Mouse (Mus musculus) ES-E14 (cell line): ENCODE results near the gene 2310039H08Rik. TPM values are rescaled to one million over a fixed set of nuclear protein-coding genes. Genes with fewer than 3 reads are reported as not detected.

Experiments used
- DNase-seq: peaks from one replicate; pipeline ENCODE4 v3.0.0-alpha.2; 2013; ENCODE audit warnings: low read depth, low spot score
- H3K27ac ChIP-seq: 2 replicates; pipeline ENCODE4 v1.5.1; 2012; ENCODE audit warnings: low read depth, mild to moderate bottlenecking, low read length, moderate library complexity, mixed read lengths; ENCODE audit not compliant: poor library complexity, insufficient read depth, severe bottlenecking
- H3K36me3 ChIP-seq: 2 replicates; pipeline ENCODE4 v1.6.1; 2012; ENCODE audit warnings: mild to moderate bottlenecking, low read length, moderate library complexity, mixed read lengths; ENCODE audit not compliant: control insufficient read depth, poor library complexity, insufficient read depth, severe bottlenecking
- H3K4me1 ChIP-seq, 2 experiments: fragments of 150-350 bp in 1 of 2; sonication (generic) in 1 of 2; 2 replicates each; pipeline ENCODE4 v1.6.1; 2012; ENCODE audit warnings: low read length in 2 of 2, mild to moderate bottlenecking in 1 of 2, mixed read lengths in 1 of 2; ENCODE audit not compliant: control insufficient read depth in 2 of 2, insufficient read depth in 2 of 2, poor library complexity in 1 of 2
- H3K4me3 ChIP-seq, 2 experiments: fragments of 150-350 bp in 1 of 2; sonication (generic) in 1 of 2; 2 replicates each; pipeline ENCODE4 v1.5.1; 2012; ENCODE audit warnings: low read length in 2 of 2, low read depth in 1 of 2, mild to moderate bottlenecking in 1 of 2, mixed read lengths in 1 of 2; ENCODE audit not compliant: insufficient read depth in 1 of 2, poor library complexity in 1 of 2, severe bottlenecking in 1 of 2
- H3K9ac ChIP-seq: 2 replicates; pipeline ENCODE4 v1.6.1; 2012; ENCODE audit warnings: low read depth, mild to moderate bottlenecking, low read length, mixed read lengths; ENCODE audit not compliant: poor library complexity, insufficient read depth, severe bottlenecking
- H3K9me3 ChIP-seq: fragments of 150-350 bp; sonication (generic); 2 replicates; pipeline ENCODE4 v1.6.1; 2012; ENCODE audit warnings: low read depth, mild to moderate bottlenecking, low read length; ENCODE audit not compliant: control insufficient read depth, insufficient read depth
- CHD2 ChIP-seq: IDR thresholded peaks from 2 replicates; pipeline ENCODE4 v1.6.1; 2014; ENCODE audit warnings: mild to moderate bottlenecking, low read depth, low read length, inconsistent platforms
- HCFC1 ChIP-seq: IDR thresholded peaks from 2 replicates; pipeline ENCODE4 v1.6.1; 2012; ENCODE audit warnings: low read length, inconsistent platforms, borderline replicate concordance; ENCODE audit not compliant: insufficient read depth
- MAFK ChIP-seq: IDR thresholded peaks from 2 replicates; pipeline ENCODE4 v1.6.1; 2014; ENCODE audit warnings: mild to moderate bottlenecking, low read depth, low read length, inconsistent platforms; ENCODE audit not compliant: insufficient read depth
- ZC3H11A ChIP-seq: IDR thresholded peaks from 2 replicates; pipeline ENCODE4 v1.6.1; 2012; ENCODE audit warnings: low read depth, mild to moderate bottlenecking, inconsistent platforms, low read length, borderline replicate concordance
- ZNF384 ChIP-seq: IDR thresholded peaks from 2 replicates; pipeline ENCODE4 v1.6.1; 2012; ENCODE audit warnings: low read depth, low read length, inconsistent platforms
- in situ Hi-C, 2 experiments: fragments of 600-800 bp; cut with MboI; formaldehyde crosslinking; loops; one replicate each; pipeline ENCODE4 v1.15.1; 2025; ENCODE audit warnings: low sequenced_read_pairs in 2 of 2, inconsistent platforms in 1 of 2; ENCODE audit not compliant: unreplicated experiment in 2 of 2
- total RNA-seq: library from RNA; depleted of rRNA; stranded (reverse); fragments of 300-350 nt; gene quantifications from 2 replicates; pipeline ENCODE4 v1.2.3, GENCODE M21; 2012

2310039H08Rik gene
- total RNA-seq, 1 experiment: 19.5 TPM

- H3K27ac ChIP-seq: peak overlapping the region; percentile 74
- peaks cover 10 to 15% of the 10 kb centered on the region in 2 experiments for H3K4me1 ChIP-seq
- peak overlapping the region; percentile 72; the same call in 1 of the 2 replicates for H3K9ac ChIP-seq
- peak overlapping the region in 1 of 2 experiments; percentile 37; a peak in 2 of 4 replicates for H3K4me3 ChIP-seq
- DNase-seq: no peak
- no peak for TF ChIP-seq ZNF384
- no peak for TF ChIP-seq ZC3H11A
- no peak for TF ChIP-seq HCFC1
- no peak for TF ChIP-seq MAFK
- no peak for TF ChIP-seq CHD2
- in situ Hi-C loops: no loop called here
- H3K36me3 ChIP-seq: peaks cover 45% of the 10 kb centered on the region
- H3K9me3 ChIP-seq: no peaks in the 10 kb centered on the region
These were observed 36.8 kb downstream of the 2310039H08Rik start for GRCm38 (mm10) chr17:46809131-46809830.

GRCm38 (mm10) chr17:46810672-46811071 is 38.2 kb downstream of the 2310039H08Rik start:
- peak overlapping the region; percentile 57; the same call in 1 of the 2 replicates for H3K9ac ChIP-seq
- H3K36me3 ChIP-seq: peaks cover 37% of the 10 kb centered on the region
- H3K9me3 ChIP-seq: no peaks in the 10 kb centered on the region
- peak overlapping the region; percentile 98; the same call in 1 of the 2 replicates for H3K27ac ChIP-seq
- TF ChIP-seq HCFC1: 0 out of 2 replicates have a peak, but pooled peaks have one; percentile 38
- 0 out of 2 replicates have a peak, but pooled peaks have one; percentile 18 for TF ChIP-seq MAFK
- no peak for TF ChIP-seq CHD2
- TF ChIP-seq ZC3H11A: no peak
- TF ChIP-seq ZNF384: no peak
- H3K4me3 ChIP-seq: peak overlapping the region; percentile 43 to 74
- in situ Hi-C loops: no loop called here
- no peak for DNase-seq
- H3K4me1 ChIP-seq: peaks cover 10 to 22% of the 10 kb centered on the region in 2 experiments

GRCm38 (mm10) chr17:46812442-46812841 is 40.0 kb downstream of the 2310039H08Rik start:
- TF ChIP-seq CHD2 (peak; percentile 63; the same call in 1 of the 2 replicates), HCFC1 (no peak)

GRCm38 (mm10) chr17:46813637-46814036 is 41.2 kb downstream of the 2310039H08Rik start:
- Histone ChIP-seq H3K27ac (peak overlapping the region; percentile 97), H3K36me3 (peaks cover 12% of the 10 kb centered on the region), H3K9me3 (no peaks in the 10 kb centered on the region), H3K4me3 (peak overlapping the region in 1 of 2 experiments; percentile 65; a peak in 2 of 4 replicates), H3K4me1 (peaks cover 13 to 32% of the 10 kb centered on the region in 2 experiments), H3K9ac (peak overlapping the region; percentile 88)
- no peak for DNase-seq
- in situ Hi-C loops: no loop called here
- TF ChIP-seq MAFK: no peak
- no peak for TF ChIP-seq ZC3H11A
- TF ChIP-seq CHD2: no peak
- TF ChIP-seq ZNF384: no peak
- no peak for TF ChIP-seq HCFC1

More at GRCm38 (mm10) chr17:46812442-46812841, 40.0 kb downstream of the 2310039H08Rik start:
- peak; percentile 75 for DNase-seq
- Histone ChIP-seq H3K9me3 (no peaks in the 10 kb centered on the region), H3K27ac (peak overlapping the region; percentile 98; the same call in 1 of the 2 replicates), H3K9ac (peak overlapping the region; percentile 85; the same call in 1 of the 2 replicates), H3K4me1 (peaks cover 12 to 29% of the 10 kb centered on the region in 2 experiments), H3K4me3 (peak overlapping the region; percentile 34 to 74; a peak in 3 of 4 replicates), H3K36me3 (peaks cover 22% of the 10 kb centered on the region)
- in situ Hi-C loops: no loop called here
